Mouse (Mus musculus) testis, adult 2 months (tissue): Measurements from ENCODE around the gene B4galnt4.

Source experiments
- CTCF ChIP-seq: fragments of 200-500 bp; IDR thresholded peaks from 2 replicates; pipeline ENCODE4 v1.5.1; 2012; ENCODE audit warnings: low read depth, mild to moderate bottlenecking, inconsistent platforms, low read length, moderate library complexity; ENCODE audit not compliant: control insufficient read depth, insufficient read depth, insufficient replicate concordance
- POLR2A ChIP-seq: fragments of 200-500 bp; IDR thresholded peaks from 2 replicates; pipeline ENCODE4 v1.6.1; 2012; ENCODE audit warnings: low read depth, mild to moderate bottlenecking, inconsistent platforms, low read length, moderate library complexity; ENCODE audit not compliant: control insufficient read depth

DNA sequence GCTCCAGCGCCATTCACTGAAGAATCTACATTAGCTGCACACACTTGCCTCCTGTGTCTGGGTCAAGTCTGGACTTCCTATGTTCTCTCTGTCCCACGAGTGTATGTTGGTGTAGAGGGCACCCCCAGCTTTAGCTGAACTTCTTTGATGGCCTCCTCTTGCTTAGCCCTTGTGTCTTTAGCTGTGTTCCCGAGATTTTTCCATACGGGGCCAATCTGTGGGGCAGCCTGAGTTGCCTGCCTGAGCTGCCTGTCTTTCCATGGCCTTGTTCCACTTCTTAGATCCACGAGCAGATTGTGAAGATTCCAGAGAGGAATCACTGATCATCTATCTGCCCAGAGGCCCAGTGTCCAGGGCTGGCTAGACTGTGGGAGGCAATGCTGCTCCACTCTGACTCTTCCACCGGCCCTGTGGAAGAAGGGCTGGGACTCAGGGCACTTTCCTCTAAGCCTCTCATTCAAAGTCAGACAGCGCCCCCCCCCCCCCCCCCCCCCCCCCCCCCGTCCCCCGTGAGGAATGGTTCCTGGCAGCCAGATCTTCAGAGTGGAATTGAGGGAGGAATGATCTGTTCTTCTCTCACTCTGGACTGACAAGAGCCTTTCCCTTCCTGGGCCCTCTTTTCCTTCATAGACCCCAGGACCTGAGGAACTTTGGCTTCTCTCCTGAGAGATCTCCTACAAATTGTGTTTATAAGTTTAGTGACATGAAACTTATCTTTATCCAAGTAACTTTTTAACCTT, 19.9 kb upstream of the B4galnt4 start:
- TF ChIP-seq CTCF (no peak), POLR2A (no peak)
